Mouse (Mus musculus): ENCODE data around the gene Ppp1r14b. TPM values are rescaled to one million over a fixed set of nuclear protein-coding genes. Genes with fewer than 3 reads are reported as not detected.

Gene Ppp1r14b
- polyA plus RNA-seq, 1 experiment = 626 TPM

- Histone ChIP-seq H3K4me1 (peaks cover 64% of the 10 kb centered on the region), H3K36me3 (replicated peaks; ENCODE audit: low read length) (peaks cover 58% of the 10 kb centered on the region), H3K27me3 (replicated peaks) (no peaks in the 10 kb centered on the region), H3K4me3 (replicated peaks) (peak overlapping the region; percentile 98), H3K9me3 (no peaks in the 10 kb centered on the region)
- no peak for TF ChIP-seq GATA1 (IDR thresholded peaks at IDR 0.05; ENCODE audit: borderline replicate concordance, low read length)
- no peak for TF ChIP-seq FLI1 (IDR thresholded peaks at IDR 0.05; ENCODE audit: low read length)
Measured at GRCm38 (mm10) chr19:6942764-6943163, 32.0 kb upstream of the Ppp1r14b start.

GRCm38 (mm10) chr19:6943709-6944108, 31.1 kb upstream of the Ppp1r14b start:
- Histone ChIP-seq H3K4me1 (peaks cover 68% of the 10 kb centered on the region), H3K36me3 (replicated peaks; ENCODE audit: low read length) (peaks cover 58% of the 10 kb centered on the region), H3K27me3 (replicated peaks) (no peaks in the 10 kb centered on the region), H3K9me3 (no peaks in the 10 kb centered on the region), H3K4me3 (replicated peaks) (no peak overlapping the region)
- no peak for TF ChIP-seq FLI1 (IDR thresholded peaks at IDR 0.05; ENCODE audit: low read length)
- TF ChIP-seq GATA1 (IDR thresholded peaks at IDR 0.05; ENCODE audit: borderline replicate concordance, low read length) = no peak

- TF ChIP-seq FLI1 (IDR thresholded peaks at IDR 0.05; ENCODE audit: low read length) (no peak), GATA1 (IDR thresholded peaks at IDR 0.05; ENCODE audit: borderline replicate concordance, low read length) (no peak)
- peaks cover 59% of the 10 kb centered on the region for H3K36me3 ChIP-seq (replicated peaks; ENCODE audit: low read length)
- H3K4me1 ChIP-seq = peaks cover 74% of the 10 kb centered on the region
- H3K27me3 ChIP-seq (replicated peaks) = no peaks in the 10 kb centered on the region
- H3K9me3 ChIP-seq = no peaks in the 10 kb centered on the region
- H3K4me3 ChIP-seq (replicated peaks) = no peak overlapping the region
Measured at GRCm38 (mm10) chr19:6947742-6948141, 27.0 kb upstream of the Ppp1r14b start.

DNA sequence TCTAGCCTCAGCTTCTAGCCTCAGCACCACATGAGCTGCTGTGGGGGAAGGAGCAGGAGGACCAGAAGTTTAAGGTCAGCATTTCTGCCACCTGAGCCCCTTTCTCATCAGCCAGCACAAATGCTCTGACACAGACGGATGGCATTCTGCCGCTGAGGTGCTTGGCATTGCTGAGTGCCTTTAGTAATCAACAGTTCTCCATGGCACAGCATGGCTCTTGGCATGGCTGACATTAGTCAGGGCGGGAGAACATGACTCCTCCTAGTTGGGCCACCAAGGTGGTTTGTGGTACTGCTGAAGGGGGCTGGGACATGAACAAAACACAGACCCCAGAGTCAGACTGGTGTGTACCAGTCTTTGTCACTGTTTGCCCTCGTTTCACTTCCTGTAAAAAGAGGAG, 26.6 kb upstream of the Ppp1r14b start:
- peaks cover 64% of the 10 kb centered on the region for H3K36me3 ChIP-seq (replicated peaks; ENCODE audit: low read length)
- peaks cover 74% of the 10 kb centered on the region for H3K4me1 ChIP-seq
- H3K9me3 ChIP-seq = no peaks in the 10 kb centered on the region
- H3K4me3 ChIP-seq (replicated peaks) = no peak overlapping the region
- no peaks in the 10 kb centered on the region for H3K27me3 ChIP-seq (replicated peaks)
- TF ChIP-seq FLI1 (IDR thresholded peaks at IDR 0.05; ENCODE audit: low read length) = no peak
- TF ChIP-seq GATA1 (IDR thresholded peaks at IDR 0.05; ENCODE audit: borderline replicate concordance, low read length) = no peak

GRCm38 (mm10) chr19:6949532-6949931, 25.2 kb upstream of the Ppp1r14b start:
- Histone ChIP-seq H3K9me3 (no peaks in the 10 kb centered on the region), H3K36me3 (replicated peaks; ENCODE audit: low read length) (peaks cover 71% of the 10 kb centered on the region), H3K4me3 (replicated peaks) (peak overlapping the region; percentile 3), H3K27me3 (replicated peaks) (no peaks in the 10 kb centered on the region), H3K4me1 (peaks cover 79% of the 10 kb centered on the region)
- no peak for TF ChIP-seq GATA1 (IDR thresholded peaks at IDR 0.05; ENCODE audit: borderline replicate concordance, low read length)
- no peak for TF ChIP-seq FLI1 (IDR thresholded peaks at IDR 0.05; ENCODE audit: low read length)

- Histone ChIP-seq H3K36me3 (replicated peaks; ENCODE audit: low read length) (peaks cover 74% of the 10 kb centered on the region), H3K9me3 (no peaks in the 10 kb centered on the region), H3K4me3 (replicated peaks) (peak overlapping the region; percentile 95), H3K4me1 (peaks cover 81% of the 10 kb centered on the region), H3K27me3 (replicated peaks) (no peaks in the 10 kb centered on the region)
- TF ChIP-seq FLI1 (IDR thresholded peaks at IDR 0.05; ENCODE audit: low read length) (no peak), GATA1 (IDR thresholded peaks at IDR 0.05; ENCODE audit: borderline replicate concordance, low read length) (no peak)
Measured at GRCm38 (mm10) chr19:6949951-6950350, 24.8 kb upstream of the Ppp1r14b start.

DNA sequence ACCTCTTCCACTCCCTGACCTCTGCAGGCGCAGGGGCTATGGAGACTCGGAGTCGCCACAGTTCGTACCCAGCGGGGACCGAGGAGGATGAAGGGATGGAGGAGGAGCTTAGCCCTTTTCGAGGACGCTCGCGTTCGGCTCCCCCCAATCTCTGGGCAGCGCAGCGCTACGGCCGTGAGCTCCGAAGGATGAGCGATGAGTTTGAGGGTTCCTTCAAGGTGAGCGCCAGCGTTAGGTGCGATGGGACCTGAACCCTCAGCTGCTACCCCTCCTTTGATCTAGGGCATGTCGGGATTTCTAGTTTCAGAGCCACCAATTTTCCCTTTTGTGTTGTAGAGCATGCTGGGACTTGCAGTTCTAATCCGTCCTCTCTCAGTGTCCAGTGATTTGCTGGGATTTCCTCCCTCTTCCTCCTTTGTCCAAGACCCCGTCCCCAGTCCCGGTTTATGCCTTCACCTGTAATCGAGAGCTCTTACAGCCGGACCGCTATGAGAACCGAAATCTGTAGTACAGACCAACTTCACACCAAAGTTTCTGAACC, 24.1 kb upstream of the Ppp1r14b start:
- Histone ChIP-seq H3K4me1 (peaks cover 81% of the 10 kb centered on the region), H3K36me3 (replicated peaks; ENCODE audit: low read length) (peaks cover 74% of the 10 kb centered on the region), H3K27me3 (replicated peaks) (no peaks in the 10 kb centered on the region), H3K4me3 (replicated peaks) (peak overlapping the region; percentile 95), H3K9me3 (no peaks in the 10 kb centered on the region)
- TF ChIP-seq GATA1 (IDR thresholded peaks at IDR 0.05; ENCODE audit: borderline replicate concordance, low read length) (no peak), FLI1 (IDR thresholded peaks at IDR 0.05; ENCODE audit: low read length) (no peak)

GRCm38 (mm10) chr19:6951381-6951968, 23.3 kb upstream of the Ppp1r14b start:
- peaks cover 74% of the 10 kb centered on the region for H3K36me3 ChIP-seq (replicated peaks; ENCODE audit: low read length)
- H3K9me3 ChIP-seq = no peaks in the 10 kb centered on the region
- H3K4me3 ChIP-seq (replicated peaks) = peak overlapping the region; percentile 95
- TF ChIP-seq FLI1 (IDR thresholded peaks at IDR 0.05; ENCODE audit: low read length) (peak; percentile 54; the same call in 1 of the 2 replicates), GATA1 (IDR thresholded peaks at IDR 0.05; ENCODE audit: borderline replicate concordance, low read length) (no peak)
- H3K4me1 ChIP-seq = peaks cover 83% of the 10 kb centered on the region
- H3K27me3 ChIP-seq (replicated peaks) = no peaks in the 10 kb centered on the region

DNA sequence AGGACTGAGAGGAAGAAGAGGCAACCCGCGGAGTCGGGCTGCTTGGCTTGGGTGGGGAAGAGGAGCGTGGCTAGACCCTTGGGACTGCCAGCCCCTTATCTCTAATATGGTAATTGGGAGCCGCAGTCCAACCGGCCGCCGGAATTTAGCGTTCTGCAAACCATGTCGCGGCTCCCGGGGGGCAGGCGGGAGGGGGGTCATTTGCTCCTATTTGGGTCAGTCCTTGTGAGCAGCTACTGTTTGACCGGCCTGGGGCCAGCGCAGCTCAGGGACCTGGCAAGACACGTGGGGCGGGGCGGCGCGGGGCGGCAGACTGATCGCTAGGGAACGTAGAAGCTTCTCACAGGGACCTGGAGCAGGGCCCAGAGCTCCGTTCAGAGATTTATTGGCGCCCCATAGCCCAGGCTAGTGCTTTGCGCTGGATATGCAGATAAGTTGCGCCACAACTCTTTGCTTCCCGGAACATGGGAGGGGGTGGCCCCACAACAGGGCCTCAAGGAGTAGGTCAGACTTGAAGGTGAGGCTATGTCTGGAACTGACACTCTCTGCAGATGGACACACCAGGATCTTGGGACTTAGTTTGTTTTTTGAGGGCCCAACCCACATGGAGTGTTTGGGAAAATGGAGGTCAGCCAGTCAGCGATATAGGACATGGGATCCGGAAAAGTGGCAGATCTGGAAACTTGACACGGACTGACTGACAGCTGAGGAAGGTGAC, 22.6 kb upstream of the Ppp1r14b start:
- H3K4me3 ChIP-seq (replicated peaks) = peak overlapping the region; percentile 95
- TF ChIP-seq FLI1 (IDR thresholded peaks at IDR 0.05; ENCODE audit: low read length) = no peak
- TF ChIP-seq GATA1 (IDR thresholded peaks at IDR 0.05; ENCODE audit: borderline replicate concordance, low read length) = no peak
- peaks cover 87% of the 10 kb centered on the region for H3K4me1 ChIP-seq
- H3K27me3 ChIP-seq (replicated peaks) = no peaks in the 10 kb centered on the region
- H3K9me3 ChIP-seq = no peaks in the 10 kb centered on the region
- peaks cover 74% of the 10 kb centered on the region for H3K36me3 ChIP-seq (replicated peaks; ENCODE audit: low read length)

DNA sequence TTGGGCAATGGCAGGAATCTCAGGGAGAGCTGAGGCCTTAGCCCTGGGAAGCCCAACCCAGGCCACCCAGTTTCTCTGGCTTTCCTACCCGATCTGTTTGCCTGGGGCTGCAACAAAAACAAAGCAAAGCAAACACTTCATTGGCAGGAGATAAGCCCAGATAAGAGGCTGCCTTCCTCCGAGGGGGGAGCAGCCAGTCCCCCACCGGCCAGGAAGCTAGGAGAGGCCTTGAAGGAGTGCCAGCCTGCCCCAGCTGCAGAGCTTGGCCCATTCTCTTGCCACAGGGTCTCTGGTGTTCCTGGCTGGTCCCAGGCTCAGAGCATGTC, 22.1 kb upstream of the Ppp1r14b start:
- H3K4me1 ChIP-seq = peaks cover 92% of the 10 kb centered on the region
- H3K36me3 ChIP-seq (replicated peaks; ENCODE audit: low read length) = peaks cover 77% of the 10 kb centered on the region
- H3K4me3 ChIP-seq (replicated peaks) = peak overlapping the region; percentile 95

More for the DNA sequence above, 22.1 kb upstream of the Ppp1r14b start:
- H3K27me3 ChIP-seq (replicated peaks) = no peaks in the 10 kb centered on the region
- TF ChIP-seq GATA1 (IDR thresholded peaks at IDR 0.05; ENCODE audit: borderline replicate concordance, low read length) (no peak), FLI1 (IDR thresholded peaks at IDR 0.05; ENCODE audit: low read length) (no peak)
- H3K9me3 ChIP-seq = no peaks in the 10 kb centered on the region

Data from megakaryocyte, embryonic 14.5 days (primary cell).